Mouse (Mus musculus): ENCODE data around the gene Rfx7.

- TF ChIP-seq EP300 (IDR thresholded peaks at IDR 0.05; ENCODE audit: low read depth) = peak; percentile 80
- TF ChIP-seq CTCF (IDR thresholded peaks at IDR 0.05; ENCODE audit: low read depth) = no peak
These were observed 108.0 kb downstream of the Rfx7 start for GRCm38 (mm10) chr9:72639843-72640621.
